Mouse (Mus musculus) CH12F3 (cell line): ENCODE data around the gene Dpp4.

Experiments used
- in situ Hi-C: fragments of 300-500 bp; cut with MboI; formaldehyde crosslinking; loops from 2 replicates; pipeline ENCODE4 v1.14.3; 2020; ENCODE audit warnings: low sequenced_read_pairs

Gene Dpp4

GRCm38 (mm10) chr2:62363606-62364005 is 48.4 kb downstream of the Dpp4 start:
- in situ Hi-C loops = no loop called here

DNA sequence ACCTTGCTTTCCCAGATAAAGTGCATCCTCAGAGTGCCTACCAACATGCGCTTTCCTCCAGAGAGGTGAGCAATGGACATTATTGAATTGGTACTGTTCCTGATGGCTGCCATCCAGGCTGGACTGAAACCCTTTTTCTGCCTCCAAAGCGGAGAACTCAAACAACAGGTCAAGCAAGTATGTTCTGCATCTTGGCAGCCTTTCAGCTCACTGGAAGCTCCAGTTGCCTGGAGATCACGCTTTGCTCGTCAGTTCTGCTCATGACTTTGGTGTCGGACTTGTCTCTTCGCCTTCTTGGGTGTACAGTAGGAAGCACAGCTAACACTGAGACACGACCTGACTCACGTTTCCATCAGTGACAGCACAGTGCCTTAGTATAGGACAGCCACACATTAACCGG is 49.8 kb downstream of the Dpp4 start:
- in situ Hi-C loops = no loop called here

GRCm38 (mm10) chr2:62361514-62361913 is 50.5 kb downstream of the Dpp4 start:
- in situ Hi-C loops = no loop called here

- in situ Hi-C loops = no loop called here
Measured at GRCm38 (mm10) chr2:62360872-62361271, 51.2 kb downstream of the Dpp4 start.

DNA sequence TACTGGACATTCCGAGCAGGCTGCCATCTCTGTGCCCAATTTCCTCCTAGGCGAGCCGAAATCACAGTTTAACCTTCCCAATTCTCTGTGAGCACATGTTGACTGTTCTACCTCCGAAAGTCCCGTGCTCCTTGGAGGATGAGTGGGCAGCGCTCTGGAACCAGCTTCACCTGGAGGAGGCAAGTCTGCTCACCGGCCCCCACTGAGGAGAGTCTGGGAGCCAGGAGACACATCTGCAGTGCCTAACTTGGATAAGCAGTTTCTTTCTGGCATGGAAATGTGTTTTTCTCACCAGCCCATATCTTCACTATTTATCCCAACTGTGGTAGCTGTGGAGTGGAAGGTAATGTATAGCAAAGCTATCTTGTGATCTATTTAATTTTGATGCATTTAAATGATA is 54.8 kb downstream of the Dpp4 start:
- in situ Hi-C loops = no loop called here

DNA sequence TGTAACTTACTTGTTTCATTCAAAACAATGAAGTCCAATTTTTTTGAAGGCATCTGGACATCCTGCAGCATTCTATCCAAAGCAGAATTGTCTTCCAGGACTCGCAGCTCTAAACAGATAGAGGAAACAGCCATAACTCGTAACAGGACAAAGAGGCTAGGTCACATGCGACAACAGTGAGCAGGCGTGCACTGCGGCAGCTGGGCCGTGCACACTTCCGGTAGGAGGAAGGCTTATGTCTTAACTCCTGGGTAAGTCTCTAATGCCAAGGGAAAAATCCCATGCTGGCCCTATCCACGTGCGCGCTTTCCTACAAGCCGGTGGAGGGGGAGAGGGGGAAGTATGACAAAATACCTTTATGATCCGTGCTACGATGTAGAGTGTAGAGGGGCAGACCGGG is 55.4 kb downstream of the Dpp4 start:
- in situ Hi-C loops = no loop called here

DNA sequence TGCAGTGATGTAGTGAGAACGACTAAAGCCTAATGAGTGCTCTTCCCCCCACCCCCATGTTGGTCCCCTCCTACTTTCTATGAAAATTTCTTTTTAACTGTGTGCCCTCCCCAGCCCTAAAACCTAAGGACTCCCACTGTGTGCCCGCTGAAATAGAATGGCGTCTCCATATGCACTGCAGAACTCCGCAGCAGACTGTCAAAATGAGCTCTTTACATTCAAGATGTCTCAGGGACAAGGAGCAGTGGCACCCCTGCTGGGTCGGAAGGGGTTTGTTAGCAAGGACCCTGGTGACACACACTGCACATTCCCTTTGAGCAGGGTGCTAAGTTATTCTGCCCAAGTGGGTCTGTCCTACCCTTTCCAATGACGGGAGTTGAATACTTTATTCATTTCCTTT is 56.3 kb downstream of the Dpp4 start:
- in situ Hi-C loops = no loop called here

DNA sequence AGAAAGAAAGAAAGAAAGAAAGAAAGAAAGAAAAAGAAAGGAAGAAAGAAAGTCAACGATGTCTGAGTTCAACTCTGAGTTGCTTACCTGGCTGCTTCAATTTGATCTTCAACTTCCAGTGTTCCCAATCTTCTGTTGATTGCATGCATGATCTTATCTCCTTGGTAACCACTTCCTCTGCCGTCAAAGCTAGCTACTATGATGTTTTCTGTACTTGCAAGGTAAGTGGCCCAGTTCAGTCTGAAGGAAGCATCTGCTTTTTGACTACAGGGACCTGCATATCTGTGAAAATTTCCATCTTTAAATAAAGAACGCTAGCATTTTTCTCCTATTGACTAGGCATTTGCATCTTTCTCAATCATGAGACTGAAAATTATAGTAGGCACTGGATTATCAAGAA is 60.0 kb downstream of the Dpp4 start:
- in situ Hi-C loops = no loop called here

DNA sequence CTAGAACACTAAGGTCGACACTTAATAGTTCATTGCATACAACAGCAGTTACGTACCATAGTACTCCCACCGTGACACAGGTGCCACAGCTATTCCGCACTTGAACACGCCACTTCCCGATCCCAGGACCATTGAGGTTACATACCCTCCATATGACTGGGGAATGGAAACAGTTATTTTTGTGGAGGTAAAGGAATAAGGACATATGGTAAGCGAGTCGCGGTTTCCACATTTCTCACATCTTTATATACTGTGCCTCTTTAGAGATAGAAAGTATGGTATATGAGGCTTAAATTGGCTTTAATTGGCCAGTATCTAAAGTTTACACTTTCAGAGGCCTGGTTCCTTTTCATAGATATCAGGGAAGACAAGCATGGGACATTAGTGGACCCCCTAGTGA is 64.3 kb downstream of the Dpp4 start:
- in situ Hi-C loops = no loop called here

DNA sequence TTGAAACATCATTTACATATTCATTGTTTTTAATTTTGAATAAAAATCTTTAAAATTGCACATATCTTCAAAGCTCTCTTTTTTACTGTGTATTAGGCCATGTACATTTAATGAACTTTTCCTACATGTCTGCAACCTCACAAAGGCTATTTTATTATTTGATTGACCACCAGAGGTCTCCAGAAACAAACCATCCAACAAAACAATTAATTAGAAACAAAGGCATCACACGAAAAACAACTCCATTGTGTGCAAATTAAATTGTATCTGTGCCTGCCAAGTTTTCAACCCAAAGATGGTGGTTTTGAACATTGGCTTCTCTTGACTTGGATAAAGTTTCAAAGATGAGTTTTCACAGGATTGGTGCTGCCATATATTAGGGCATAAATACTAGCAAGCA is 65.3 kb downstream of the Dpp4 start:
- in situ Hi-C loops = no loop called here

GRCm38 (mm10) chr2:62344367-62344766 is 67.7 kb downstream of the Dpp4 start:
- in situ Hi-C loops = no loop called here

DNA sequence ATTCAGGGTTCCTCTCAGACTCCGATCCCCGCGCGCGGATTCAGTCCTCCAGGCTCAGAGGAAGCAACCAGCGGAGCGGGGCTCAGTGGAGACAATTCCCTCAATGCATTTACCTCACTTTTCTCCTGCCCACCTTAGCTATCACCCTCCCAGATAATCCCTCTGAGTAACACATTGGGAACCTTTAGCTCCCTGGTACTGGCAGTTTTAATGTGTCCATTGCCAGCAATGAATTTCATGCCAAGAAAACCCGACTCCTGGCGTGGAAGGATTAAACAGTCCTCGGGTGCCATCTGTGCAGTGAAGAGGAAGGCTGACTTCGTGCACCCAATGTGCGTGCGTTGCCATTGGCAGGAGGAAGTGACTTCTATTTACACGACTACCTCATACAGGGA is 70.3 kb downstream of the Dpp4 start:
- in situ Hi-C loops = no loop called here

DNA sequence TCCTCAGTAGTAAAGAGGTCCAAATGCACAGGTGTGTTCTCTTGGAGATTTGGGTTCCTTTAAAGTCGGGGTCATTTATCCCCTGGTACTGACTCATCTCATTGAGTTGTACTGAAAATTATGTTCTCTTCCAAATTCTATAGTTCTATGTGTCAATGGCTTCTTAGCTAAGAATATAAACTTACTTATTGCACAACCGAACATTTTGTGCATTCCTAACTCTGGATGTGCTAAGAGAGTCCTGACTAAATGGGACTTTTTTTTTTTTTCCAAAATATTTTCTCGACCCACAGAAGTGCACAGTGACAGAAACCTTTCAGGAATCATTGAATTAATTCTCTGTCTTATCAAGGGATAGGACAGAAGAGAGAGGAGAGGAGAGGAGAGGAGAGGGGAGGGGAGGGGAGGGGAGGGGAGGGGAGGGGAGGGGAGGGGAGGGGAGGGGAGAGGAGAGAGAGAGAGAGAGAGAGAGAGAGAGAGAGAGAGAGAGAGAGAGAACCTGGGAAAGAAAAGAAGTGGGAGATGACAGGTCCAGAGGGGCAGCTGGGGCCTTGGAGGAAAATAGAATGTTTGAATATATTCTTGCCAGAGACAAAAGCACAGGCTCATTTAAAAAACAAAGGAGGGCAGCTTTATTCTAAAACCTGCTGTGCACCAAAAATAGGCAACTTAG is 70.8 kb downstream of the Dpp4 start:
- in situ Hi-C loops = no loop called here

DNA sequence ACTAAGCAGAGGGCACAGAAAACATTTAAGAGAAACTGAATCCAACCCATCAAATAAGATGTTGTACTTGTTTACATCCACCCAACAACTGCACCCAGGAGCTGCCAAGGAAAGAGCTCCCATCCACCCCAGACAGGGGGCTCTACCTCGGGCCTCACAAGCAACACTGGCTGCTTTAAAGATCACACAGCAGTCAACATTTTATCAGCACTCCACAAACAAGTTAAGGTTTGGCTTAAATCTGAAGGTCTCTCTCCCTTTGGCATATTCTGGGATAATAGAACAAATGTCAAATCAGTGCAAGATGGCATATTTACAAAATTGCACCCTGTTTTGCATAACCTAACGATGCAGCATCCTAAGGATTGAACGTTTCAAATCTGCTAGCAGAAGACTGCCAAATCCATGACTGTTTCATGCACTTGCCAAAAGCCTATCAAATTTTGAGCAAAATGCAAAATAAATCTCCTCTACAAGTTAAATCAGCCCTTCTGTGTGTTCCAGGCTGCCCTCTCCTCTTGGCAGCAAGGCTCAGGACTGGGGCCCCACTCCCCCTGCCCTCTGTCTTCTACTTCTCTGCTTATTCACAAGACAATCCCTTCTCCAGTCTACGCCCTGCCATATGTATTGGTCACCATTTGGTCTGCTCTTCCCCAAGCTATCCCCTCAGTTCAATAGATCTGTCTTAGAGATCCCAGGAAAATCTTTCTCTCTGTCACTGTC is 72.6 kb downstream of the Dpp4 start:
- in situ Hi-C loops = loop anchor here (10.0 kb wide), 1 partner anchor 285 kb away; no protein-coding TSS in a partner anchor

DNA sequence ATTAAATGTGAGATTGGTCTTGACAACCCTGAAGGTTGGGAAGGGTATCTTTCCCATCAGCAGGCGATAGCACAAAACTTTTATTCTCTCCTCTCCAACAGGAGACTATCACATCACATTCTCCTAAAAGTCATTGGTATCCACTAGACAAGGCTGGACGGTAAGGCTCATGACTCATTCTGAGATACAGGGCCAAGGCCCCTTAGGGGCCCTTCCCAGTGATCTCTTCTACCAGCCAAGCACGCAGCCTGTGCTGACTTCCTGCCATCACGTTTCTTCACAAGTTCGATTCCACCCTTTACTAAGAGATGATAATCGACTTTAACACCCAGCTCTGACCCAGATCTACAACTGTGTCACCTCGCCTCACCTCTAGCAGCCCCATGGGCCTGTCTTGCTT is 74.9 kb downstream of the Dpp4 start:
- in situ Hi-C loops = loop anchor here (10.0 kb wide), 1 partner anchor 288 kb away; no protein-coding TSS in a partner anchor

- in situ Hi-C loops = loop anchor here (10.0 kb wide), 1 partner anchor 290 kb away; no protein-coding TSS in a partner anchor
Measured at GRCm38 (mm10) chr2:62334397-62335243, 77.4 kb downstream of the Dpp4 start.

GRCm38 (mm10) chr2:62332465-62332864 is 79.6 kb downstream of the Dpp4 start:
- in situ Hi-C loops = loop anchor here (10.0 kb wide), 1 partner anchor 292 kb away; no protein-coding TSS in a partner anchor

DNA sequence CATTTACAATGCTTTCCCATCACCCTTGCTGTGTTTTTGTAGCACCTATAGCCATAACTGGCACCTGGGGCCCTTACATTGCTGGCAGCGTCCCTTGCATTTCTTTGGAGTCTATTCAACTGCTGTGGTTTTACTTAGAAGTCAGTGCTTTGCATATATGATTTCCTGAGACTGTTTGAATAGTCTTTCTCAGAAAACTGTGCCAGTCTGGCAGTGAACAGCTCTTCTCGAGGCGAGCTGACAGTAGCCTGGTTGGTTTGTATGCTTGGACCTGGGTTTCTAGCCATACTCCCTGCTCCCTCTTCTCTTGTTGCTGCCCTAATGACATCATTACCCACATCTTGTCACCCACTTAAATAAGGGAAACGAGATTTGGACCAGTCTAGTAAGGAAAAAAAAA is 80.1 kb downstream of the Dpp4 start:
- in situ Hi-C loops = loop anchor here (10.0 kb wide), 1 partner anchor 293 kb away; no protein-coding TSS in a partner anchor

- in situ Hi-C loops = no loop called here
Measured at GRCm38 (mm10) chr2:62325388-62325787, 86.6 kb downstream of the Dpp4 start.

DNA sequence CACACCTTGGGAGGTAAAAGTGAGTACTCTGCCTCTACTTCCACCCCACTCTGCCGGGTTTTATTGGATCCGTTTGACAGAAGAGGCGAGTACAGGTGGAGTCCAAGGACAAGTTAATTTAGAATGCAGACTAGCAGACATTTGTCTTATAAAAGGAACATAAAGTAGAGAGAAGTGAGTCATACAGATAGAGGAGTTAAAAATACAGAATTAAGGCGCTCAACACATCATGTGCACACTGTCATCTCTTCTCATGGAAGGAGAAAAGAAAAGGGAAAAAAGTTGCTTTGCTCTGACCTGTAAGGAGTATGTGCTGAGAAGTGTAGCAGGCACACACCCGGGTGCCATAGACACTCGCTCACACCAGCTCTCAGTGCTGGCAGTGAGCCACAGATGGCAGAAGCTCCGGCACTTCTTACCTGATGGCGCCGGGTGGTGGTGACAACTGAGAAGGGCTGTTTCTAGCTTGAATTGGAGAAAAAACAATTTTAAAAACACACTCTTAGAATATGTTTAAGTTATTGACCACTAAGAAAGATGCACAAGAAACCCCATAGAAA is 88.9 kb downstream of the Dpp4 start:
- in situ Hi-C loops = no loop called here

DNA sequence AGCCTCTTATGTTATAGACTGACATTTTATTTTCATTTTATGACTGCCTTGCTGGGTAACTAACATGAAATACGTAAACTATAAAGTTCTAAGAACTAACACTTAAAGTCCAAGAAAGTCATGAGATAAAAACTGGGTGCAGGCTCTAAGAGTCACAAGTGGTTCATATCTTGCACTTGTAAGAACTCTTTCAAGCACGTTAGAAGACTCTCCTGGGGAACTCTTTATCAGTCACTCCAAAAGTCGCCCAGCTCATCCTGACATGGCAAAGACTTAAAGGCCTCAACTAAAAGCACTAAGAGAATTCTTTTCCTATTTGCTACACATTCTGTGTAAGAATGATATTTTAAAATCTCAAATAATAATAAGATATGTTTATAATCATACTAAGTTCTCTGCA is 92.5 kb downstream of the Dpp4 start:
- in situ Hi-C loops = no loop called here
